Mouse (Mus musculus) neural tube, embryonic 11.5 days (tissue): ENCODE data around the gene Avil. TPM values are rescaled to one million over a fixed set of nuclear protein-coding genes. Genes with fewer than 3 reads are reported as not detected.

Source experiments
- ATAC-seq: fragments of 200-750 bp; cut with Nextera tagmentation; 2 replicates; pipeline ENCODE4 v1.8.0; 2017; ENCODE audit warnings: moderate number of reproducible peaks, mild to moderate bottlenecking, moderate TSS enrichment, moderate library complexity; ENCODE audit not compliant: insufficient read depth, low FRiP score, low TSS enrichment
- DNase-seq: peaks from one replicate; pipeline ENCODE4 v3.0.0-alpha.2; 2015; ENCODE audit warnings: low spot score
- H3K27ac ChIP-seq: fragments of 300-500 bp; sonication (generic); 2 replicates; pipeline ENCODE4 v1.5.1; 2014; ENCODE audit warnings: low read depth, mild to moderate bottlenecking, low read length
- H3K27me3 ChIP-seq: fragments of 300-500 bp; sonication (generic); 2 replicates; pipeline ENCODE4 v1.6.1; 2014; ENCODE audit warnings: mild to moderate bottlenecking, low read length, mixed read lengths; ENCODE audit not compliant: control insufficient read depth, insufficient read depth
- H3K36me3 ChIP-seq: fragments of 300-500 bp; sonication (generic); 2 replicates; pipeline ENCODE4 v1.6.1; 2014; ENCODE audit warnings: mild to moderate bottlenecking, low read length, moderate library complexity, mixed read lengths; ENCODE audit not compliant: control insufficient read depth, insufficient read depth
- H3K4me1 ChIP-seq: fragments of 300-500 bp; sonication (generic); 2 replicates; pipeline ENCODE4 v1.6.1; 2014; ENCODE audit warnings: low read length, mixed read lengths; ENCODE audit not compliant: control insufficient read depth, insufficient read depth
- H3K4me2 ChIP-seq: fragments of 300-500 bp; sonication (generic); 2 replicates; pipeline ENCODE4 v1.6.1; 2014; ENCODE audit warnings: low read depth, mild to moderate bottlenecking, moderate library complexity
- H3K4me3 ChIP-seq: fragments of 300-500 bp; sonication (generic); 2 replicates; pipeline ENCODE4 v1.5.1; 2014; ENCODE audit warnings: low read depth, low read length
- H3K9ac ChIP-seq: fragments of 300-500 bp; sonication (generic); 2 replicates; pipeline ENCODE4 v1.6.1; 2014; ENCODE audit warnings: mild to moderate bottlenecking, low read length
- H3K9me3 ChIP-seq: fragments of 300-500 bp; sonication (generic); 2 replicates; pipeline ENCODE4 v1.6.1; 2016; ENCODE audit warnings: low read length; ENCODE audit not compliant: control insufficient read depth
- WGBS: fragments of 180-500 bp; shearing (Covaris S2); extraction: QIAGEN DNeasy Blood & Tissue Kit; methylation state at CpG from one replicate; pipeline ENCODE4 v1.1.7; 2014; 5-methylcytosine and 5-hydroxymethylcytosine counted together
- polyA plus RNA-seq: library from polyadenylated mRNA; unstranded; fragments of >200 nt; fragmentation: Nextera tagmentation; extraction: Ambion mirVana; gene quantifications from 2 replicates; pipeline ENCODE4 v1.2.1, GENCODE M21; 2014

Avil gene
- polyA plus RNA-seq, 1 experiment from 2014 or later = 0.82 TPM

- H3K4me3 ChIP-seq = no peak overlapping the region
- WGBS = 35% methylated on average over 6 of the region's 6 CpGs
- peaks cover 9% of the 10 kb centered on the region; the same call in 1 of the 2 replicates for H3K4me1 ChIP-seq
- DNase-seq = no peak
- no peaks in the 10 kb centered on the region for H3K9me3 ChIP-seq
- H3K27me3 ChIP-seq = peaks cover 22% of the 10 kb centered on the region
- no peak overlapping the region for H3K9ac ChIP-seq
- no peak overlapping the region for H3K4me2 ChIP-seq
- no peaks in the 10 kb centered on the region for H3K36me3 ChIP-seq
- no peak overlapping the region for H3K27ac ChIP-seq
- no peak for ATAC-seq
Observed at GRCm38 (mm10) chr10:126962966-126963330, 37.6 kb upstream of the Avil start.

GRCm38 (mm10) chr10:126963821-126964220, 36.7 kb upstream of the Avil start:
- no peak for DNase-seq
- Histone ChIP-seq H3K9ac (no peak overlapping the region), H3K27me3 (peaks cover 22% of the 10 kb centered on the region), H3K36me3 (no peaks in the 10 kb centered on the region), H3K27ac (no peak overlapping the region), H3K4me2 (no peak overlapping the region), H3K4me1 (peaks cover 9% of the 10 kb centered on the region; the same call in 1 of the 2 replicates), H3K9me3 (no peaks in the 10 kb centered on the region), H3K4me3 (no peak overlapping the region)
- WGBS = 83% methylated on average over 8 of the region's 8 CpGs
- ATAC-seq = no peak

GRCm38 (mm10) chr10:126971363-126972050, 29.0 kb upstream of the Avil start:
- Histone ChIP-seq H3K9me3 (no peaks in the 10 kb centered on the region), H3K36me3 (no peaks in the 10 kb centered on the region), H3K4me1 (peaks cover 11% of the 10 kb centered on the region; the same call in 1 of the 2 replicates), H3K27me3 (no peaks in the 10 kb centered on the region), H3K4me2 (peak overlapping the region; percentile 1; the same call in 1 of the 2 replicates), H3K9ac (no peak overlapping the region), H3K4me3 (no peak overlapping the region), H3K27ac (no peak overlapping the region)
- ATAC-seq (peak; percentile 18; the same call in 1 of the 2 replicates), DNase-seq (no peak)
- WGBS = 5% methylated on average over 12 of the region's 12 CpGs

DNA sequence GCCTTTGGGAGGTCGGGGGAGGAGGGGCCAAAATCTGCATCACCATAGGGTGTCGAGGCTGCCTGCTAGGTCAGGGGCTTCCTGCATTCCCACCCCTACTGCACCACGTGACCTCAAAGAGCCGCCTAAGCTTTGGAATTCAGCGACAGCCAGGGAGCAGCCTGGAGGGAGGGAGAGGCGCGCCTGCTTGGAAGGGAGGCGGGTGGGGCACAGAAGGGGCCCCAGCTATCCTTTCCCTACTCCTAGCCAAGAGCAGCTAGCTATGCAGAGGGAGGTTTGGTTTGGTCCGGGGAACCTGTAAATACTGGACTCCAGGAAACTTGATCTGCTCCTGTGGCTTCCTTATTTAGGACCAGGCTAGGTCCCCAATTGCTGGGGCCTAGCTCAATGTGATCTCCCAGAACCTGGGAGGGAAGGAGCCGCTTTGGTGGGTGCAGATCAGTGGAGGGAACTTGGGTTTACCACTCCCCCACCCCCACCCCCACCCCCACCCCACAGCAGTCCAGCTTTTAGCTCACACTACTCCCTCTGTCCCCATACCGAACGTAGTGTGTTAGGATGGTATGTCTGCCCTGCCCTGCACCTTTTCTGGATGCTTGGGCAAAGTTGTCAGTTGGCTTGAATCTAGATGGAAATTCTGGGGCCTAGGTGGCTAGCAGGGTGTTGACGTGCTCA, 28.3 kb upstream of the Avil start:
- H3K4me3 ChIP-seq = no peak overlapping the region
- DNase-seq (peak; percentile 71), ATAC-seq (peak; percentile 76)
- H3K36me3 ChIP-seq = no peaks in the 10 kb centered on the region
- H3K9ac ChIP-seq = no peak overlapping the region
- H3K27me3 ChIP-seq = no peaks in the 10 kb centered on the region
- H3K9me3 ChIP-seq = no peaks in the 10 kb centered on the region
- peaks cover 11% of the 10 kb centered on the region; the same call in 1 of the 2 replicates for H3K4me1 ChIP-seq
- WGBS = 5% methylated on average over 13 of the region's 13 CpGs
- no peak overlapping the region for H3K27ac ChIP-seq
- peak overlapping the region; percentile 1; the same call in 1 of the 2 replicates for H3K4me2 ChIP-seq

GRCm38 (mm10) chr10:126972988-126973387, 27.5 kb upstream of the Avil start:
- H3K9ac ChIP-seq = no peak overlapping the region
- no peak for DNase-seq
- no peak overlapping the region for H3K4me2 ChIP-seq
- H3K4me1 ChIP-seq = peaks cover 13% of the 10 kb centered on the region
- H3K27ac ChIP-seq = no peak overlapping the region
- WGBS = 27% methylated on average over 7 of the region's 7 CpGs
- H3K27me3 ChIP-seq = no peaks in the 10 kb centered on the region
- H3K36me3 ChIP-seq = no peaks in the 10 kb centered on the region
- no peak overlapping the region for H3K4me3 ChIP-seq
- no peaks in the 10 kb centered on the region for H3K9me3 ChIP-seq
- ATAC-seq = no peak

DNA sequence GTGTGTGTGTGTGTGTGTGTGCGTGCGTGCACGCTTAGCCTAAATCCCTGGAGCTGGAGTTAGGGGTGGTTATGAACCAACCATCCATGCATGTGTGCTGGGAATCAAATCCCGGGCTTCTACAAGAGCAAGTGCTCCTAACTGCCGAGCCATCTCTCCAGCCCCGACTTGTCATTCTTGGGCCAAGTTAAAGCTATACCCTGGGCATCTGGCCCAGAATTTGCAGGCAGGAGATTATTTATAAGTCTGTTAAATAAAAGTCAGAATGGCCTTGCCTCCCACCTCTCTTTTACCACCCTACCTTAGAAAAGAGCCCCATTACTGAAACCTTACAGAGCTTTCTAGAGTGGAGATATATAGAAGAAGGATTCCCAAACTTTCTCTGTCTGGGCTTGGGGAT, 24.8 kb upstream of the Avil start:
- no peak for DNase-seq
- WGBS = 92% methylated on average over 6 of the region's 6 CpGs
- Histone ChIP-seq H3K9ac (no peak overlapping the region), H3K36me3 (no peaks in the 10 kb centered on the region), H3K4me1 (peaks cover 24% of the 10 kb centered on the region), H3K27ac (no peak overlapping the region), H3K4me3 (no peak overlapping the region), H3K27me3 (no peaks in the 10 kb centered on the region), H3K9me3 (no peaks in the 10 kb centered on the region), H3K4me2 (no peak overlapping the region)
- no peak for ATAC-seq

- H3K9ac ChIP-seq = no peak overlapping the region
- peaks cover 31% of the 10 kb centered on the region for H3K4me1 ChIP-seq
- no peaks in the 10 kb centered on the region for H3K36me3 ChIP-seq
- H3K27ac ChIP-seq = no peak overlapping the region
- no peak for DNase-seq
- no peak overlapping the region for H3K4me3 ChIP-seq
- H3K27me3 ChIP-seq = no peaks in the 10 kb centered on the region
- WGBS = 46% methylated on average over 4 of the region's 4 CpGs
- no peak overlapping the region for H3K4me2 ChIP-seq
- H3K9me3 ChIP-seq = no peaks in the 10 kb centered on the region
- no peak for ATAC-seq
Observed at GRCm38 (mm10) chr10:126977076-126977475, 23.4 kb upstream of the Avil start.

DNA sequence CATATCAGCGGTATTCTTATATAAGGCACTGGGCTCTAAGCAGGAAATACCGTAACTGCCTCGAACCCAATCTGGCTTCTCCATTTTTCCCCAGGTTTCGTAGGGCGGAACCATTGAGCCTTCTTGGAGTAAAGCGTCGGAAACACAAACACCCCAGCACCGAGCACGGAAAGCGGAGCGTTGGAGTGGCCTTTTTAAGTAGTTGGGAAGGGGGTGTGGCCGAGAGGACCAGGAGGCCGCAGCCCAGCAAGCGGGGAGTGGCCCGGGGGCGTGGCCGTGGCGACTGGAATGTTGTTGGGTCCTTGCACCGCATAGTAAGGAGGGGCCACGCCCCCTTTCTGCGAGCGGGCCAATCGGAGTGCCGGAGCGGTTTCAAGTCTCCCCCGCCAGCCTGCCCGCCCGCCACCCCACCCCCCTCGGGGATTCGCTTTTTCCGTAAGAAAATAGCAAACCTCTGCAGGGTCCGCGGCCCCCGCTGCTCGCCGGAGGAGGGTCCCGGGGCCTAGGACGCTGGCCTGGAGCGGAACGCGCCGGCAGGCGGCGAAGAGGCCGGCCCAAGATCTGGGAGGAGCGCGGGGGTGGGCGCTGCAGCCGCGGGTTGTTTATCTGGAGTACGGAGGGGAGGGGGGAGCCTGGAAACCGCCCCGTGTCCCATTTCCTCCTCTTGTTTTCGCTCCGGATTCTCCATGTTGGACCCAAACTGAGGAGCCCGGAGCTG, 22.1 kb upstream of the Avil start, which contains the start of gene Ctdsp2:
Ctdsp2 (plus strand) TSS at position 441 of the 718 bp plus-strand sequence.
- Histone ChIP-seq H3K27ac (peak within 1 kb of the TSS; percentile 94), H3K9me3 (no peaks in the 10 kb centered on the region), H3K36me3 (no peaks in the 10 kb centered on the region), H3K4me3 (peak within 1 kb of the TSS; percentile 100), H3K4me2 (peak within 1 kb of the TSS; percentile 80), H3K4me1 (peaks cover 36% of the 10 kb centered on the region), H3K9ac (peak within 1 kb of the TSS; percentile 92), H3K27me3 (no peaks in the 10 kb centered on the region)
- peak; percentile 99 for DNase-seq
- WGBS = 0% methylated on average over 44 of the region's 56 CpGs
- peak; percentile 91 for ATAC-seq
